Mouse (Mus musculus): ENCODE data around the gene Clock.

The Clock gene

GRCm38 (mm10) chr5:76283890-76284289 is 20.7 kb downstream of the Clock start:
- no peak for DNase-seq (ENCODE audit: low spot score in 2 of 2)

GRCm38 (mm10) chr5:76274977-76275376 is 29.6 kb downstream of the Clock start:
- DNase-seq (ENCODE audit: low spot score in 2 of 2), result no peak

- no peak for DNase-seq (ENCODE audit: low spot score in 2 of 2)
Measured at GRCm38 (mm10) chr5:76250948-76251347, 53.6 kb downstream of the Clock start.

GRCm38 (mm10) chr5:76246539-76246938 is 58.1 kb downstream of the Clock start:
- no peak for DNase-seq (ENCODE audit: low spot score in 2 of 2)

- DNase-seq (ENCODE audit: low spot score in 2 of 2), result peak; percentile 19 to 20
Measured at GRCm38 (mm10) chr5:76245419-76245818, 59.2 kb downstream of the Clock start.

- DNase-seq (ENCODE audit: low spot score in 2 of 2), result no peak
Measured at GRCm38 (mm10) chr5:76244430-76244829, 60.2 kb downstream of the Clock start.

- no peak for DNase-seq (ENCODE audit: low spot score in 2 of 2)
Measured at GRCm38 (mm10) chr5:76243929-76244328, 60.7 kb downstream of the Clock start.

GRCm38 (mm10) chr5:76243274-76243673 is 61.3 kb downstream of the Clock start:
- DNase-seq (ENCODE audit: low spot score in 2 of 2), result no peak

- DNase-seq (ENCODE audit: low spot score in 2 of 2), result no peak
Measured at GRCm38 (mm10) chr5:76231171-76231855, 73.3 kb downstream of the Clock start.

- DNase-seq (ENCODE audit: low spot score in 2 of 2), result peak; percentile 66 to 68
Measured at GRCm38 (mm10) chr5:76216691-76217090, 87.9 kb downstream of the Clock start.

- DNase-seq (ENCODE audit: low spot score in 2 of 2), result no peak
Measured at GRCm38 (mm10) chr5:76208066-76208465, 96.5 kb downstream of the Clock start.

- DNase-seq (ENCODE audit: low spot score in 2 of 2), result no peak
Measured at GRCm38 (mm10) chr5:76205886-76206285, 98.7 kb downstream of the Clock start.

- DNase-seq (ENCODE audit: low spot score in 2 of 2), result no peak
Measured at GRCm38 (mm10) chr5:76203171-76203570, 101.4 kb downstream of the Clock start.

GRCm38 (mm10) chr5:76199346-76199745 is 105.2 kb downstream of the Clock start:
- DNase-seq (ENCODE audit: low spot score in 2 of 2), result no peak

GRCm38 (mm10) chr5:76194377-76194945 is 110.1 kb downstream of the Clock start:
- no peak for DNase-seq (ENCODE audit: low spot score in 2 of 2)

GRCm38 (mm10) chr5:76193075-76193474 is 111.5 kb downstream of the Clock start:
- no peak for DNase-seq (ENCODE audit: low spot score in 2 of 2)

- no peak for DNase-seq (ENCODE audit: low spot score in 2 of 2)
Measured at GRCm38 (mm10) chr5:76190609-76191008, 114.0 kb downstream of the Clock start.

- no peak for DNase-seq (ENCODE audit: low spot score in 2 of 2)
Measured at GRCm38 (mm10) chr5:76187885-76188284, 116.7 kb downstream of the Clock start.

GRCm38 (mm10) chr5:76184286-76185080 is 120.1 kb downstream of the Clock start:
- DNase-seq (ENCODE audit: low spot score in 2 of 2), result peak; percentile 42 to 45

- DNase-seq (ENCODE audit: low spot score in 2 of 2), result peak; percentile 95 to 96
Measured at GRCm38 (mm10) chr5:76183750-76184261, 120.8 kb downstream of the Clock start, which contains the start of gene Tmem165. Gene Tmem165 (plus strand): TSS chr5:76183880.

GRCm38 (mm10) chr5:76183043-76183749 is 121.4 kb downstream of the Clock start:
- no peak for DNase-seq (ENCODE audit: low spot score in 2 of 2)

GRCm38 (mm10) chr5:76182326-76182725 is 122.3 kb downstream of the Clock start:
- no peak for DNase-seq (ENCODE audit: low spot score in 2 of 2)
